Mouse (Mus musculus) stomach, postnatal 0 days (tissue): ENCODE results near the gene Pip4k2a.

Experiments
- CTCF ChIP-seq: IDR thresholded peaks from 2 replicates; pipeline ENCODE4 v1.5.1; 2016; ENCODE audit warnings: antibody characterized with exemption, low read depth, mild to moderate bottlenecking, moderate library complexity
- EP300 ChIP-seq: optimal IDR thresholded peaks from 2 replicates; pipeline ENCODE3; 2016; ENCODE audit warnings: antibody characterized with exemption

DNA sequence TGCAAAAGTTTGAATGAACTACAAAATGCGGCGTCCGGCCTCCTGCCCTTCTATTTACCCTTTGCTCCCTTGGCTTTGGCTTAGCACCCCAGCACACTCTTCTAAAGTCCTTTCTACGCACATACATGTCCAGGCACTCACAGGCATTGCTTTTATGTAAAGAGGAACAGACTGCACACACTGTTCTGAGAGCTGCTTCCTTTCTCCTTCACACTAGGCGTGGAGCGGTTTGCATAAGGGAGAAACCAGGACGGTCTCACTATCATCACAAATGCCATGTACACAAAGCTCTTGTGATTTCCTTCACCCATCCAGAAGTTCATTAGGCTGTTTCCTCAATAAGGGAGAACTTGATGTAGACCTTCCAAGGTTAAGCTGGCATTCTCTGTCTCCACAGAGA is 8.2 kb upstream of the Pip4k2a start:
- TF ChIP-seq CTCF (no peak), EP300 (no peak)
